Mouse (Mus musculus) skeletal muscle tissue, adult 2 months (tissue): ENCODE measurements at regions not wholly inside any gene's neighbourhood (a gene's known extent, or its start where the extent isn't known, plus 50 kb on each side); places are given as distances from the start of the nearest gene placed in this dataset.
"Not testable (repeated sequence)": the region's sequence is repeated elsewhere in the genome, so short reads cannot be mapped to it uniquely, and the experiment has no call there.

Experiments used
- DNase-seq: peaks from one replicate; pipeline ENCODE4 v3.0.0-alpha.2; 2012; ENCODE audit warnings: low read depth, low spot score

- peak; percentile 14 for DNase-seq
Measured at GRCm38 (mm10) chr6:140229295-140229694, 188.0 kb upstream of the Plcz1 start.

GRCm38 (mm10) chr6:140228741-140229140 lies 187.5 kb upstream of the Plcz1 start:
- DNase-seq, result no peak

- DNase-seq, result no peak
Measured at GRCm38 (mm10) chr6:140222534-140223324, 181.5 kb upstream of the Plcz1 start.

GRCm38 (mm10) chr6:140221653-140222272 lies 180.5 kb upstream of the Plcz1 start:
- no peak for DNase-seq

GRCm38 (mm10) chr6:140218789-140219188 lies 177.5 kb upstream of the Plcz1 start:
- no peak for DNase-seq

GRCm38 (mm10) chr6:140212403-140212802 lies 171.1 kb upstream of the Plcz1 start:
- DNase-seq, result no peak

GRCm38 (mm10) chr6:140210141-140210540 lies 168.9 kb upstream of the Plcz1 start:
- no peak for DNase-seq

GRCm38 (mm10) chr6:140209083-140209482 lies 167.8 kb upstream of the Plcz1 start:
- DNase-seq, result no peak

- no peak for DNase-seq
Measured at GRCm38 (mm10) chr6:140208375-140208774, 167.1 kb upstream of the Plcz1 start.

GRCm38 (mm10) chr6:140206676-140207075 lies 165.4 kb upstream of the Plcz1 start:
- DNase-seq, result not testable (repeated sequence)

GRCm38 (mm10) chr6:140201356-140201755 lies 160.1 kb upstream of the Plcz1 start:
- no peak for DNase-seq

- no peak for DNase-seq
Measured at GRCm38 (mm10) chr6:140200322-140200721, 159.1 kb upstream of the Plcz1 start.

GRCm38 (mm10) chr6:140198036-140198435 lies 156.8 kb upstream of the Plcz1 start:
- DNase-seq, result no peak

GRCm38 (mm10) chr6:140197113-140197675 lies 155.9 kb upstream of the Plcz1 start:
- no peak for DNase-seq

GRCm38 (mm10) chr6:140194276-140194675 lies 153.0 kb upstream of the Plcz1 start:
- peak; percentile 14 for DNase-seq

- peak; percentile 84 for DNase-seq
Measured at GRCm38 (mm10) chr6:140193084-140193939, 152.1 kb upstream of the Plcz1 start.

- no peak for DNase-seq
Measured at GRCm38 (mm10) chr6:140192526-140192925, 151.3 kb upstream of the Plcz1 start.

- no peak for DNase-seq
Measured at GRCm38 (mm10) chr6:140191341-140191740, 150.1 kb upstream of the Plcz1 start.

GRCm38 (mm10) chr6:140189601-140190000 lies 148.3 kb upstream of the Plcz1 start:
- DNase-seq, result no peak

GRCm38 (mm10) chr6:140187733-140188132 lies 146.5 kb upstream of the Plcz1 start:
- no peak for DNase-seq

- no peak for DNase-seq
Measured at GRCm38 (mm10) chr6:140187106-140187505, 145.8 kb upstream of the Plcz1 start.

- no peak for DNase-seq
Measured at GRCm38 (mm10) chr6:140179999-140180398, 138.7 kb upstream of the Plcz1 start.
